Mouse (Mus musculus) Muller cell, postnatal 12 days (primary cell): ENCODE measurements around the gene Creb3l1.

Experiments
- DNase-seq: peaks from one replicate; pipeline ENCODE4 v3.0.0-alpha.2; 2015; ENCODE audit errors: inconsistent ontology term

Creb3l1 gene

GRCm38 (mm10) chr2:91965417-91965816 is 58.9 kb downstream of the Creb3l1 start:
- DNase-seq, result no peak

GRCm38 (mm10) chr2:91964610-91965204 is 59.6 kb downstream of the Creb3l1 start:
- DNase-seq, result no peak

GRCm38 (mm10) chr2:91963443-91963932 is 60.8 kb downstream of the Creb3l1 start:
- peak; percentile 94 for DNase-seq

- no peak for DNase-seq
Measured at GRCm38 (mm10) chr2:91962864-91963401, 61.4 kb downstream of the Creb3l1 start.

GRCm38 (mm10) chr2:91961901-91962761 is 62.2 kb downstream of the Creb3l1 start:
- no peak for DNase-seq

- DNase-seq, result no peak
Measured at GRCm38 (mm10) chr2:91960459-91960858, 63.8 kb downstream of the Creb3l1 start.

GRCm38 (mm10) chr2:91959544-91960410 is 64.5 kb downstream of the Creb3l1 start:
- DNase-seq, result no peak

GRCm38 (mm10) chr2:91958701-91959457 is 65.4 kb downstream of the Creb3l1 start:
- peak; percentile 53 for DNase-seq

- DNase-seq, result no peak
Measured at GRCm38 (mm10) chr2:91958049-91958448, 66.3 kb downstream of the Creb3l1 start.

GRCm38 (mm10) chr2:91957096-91957495 is 67.2 kb downstream of the Creb3l1 start:
- DNase-seq, result peak; percentile 70

- no peak for DNase-seq
Measured at GRCm38 (mm10) chr2:91955875-91956274, 68.4 kb downstream of the Creb3l1 start.

GRCm38 (mm10) chr2:91955121-91955591 is 69.1 kb downstream of the Creb3l1 start:
- no peak for DNase-seq

- peak; percentile 69 for DNase-seq
Measured at GRCm38 (mm10) chr2:91953825-91954224, 70.5 kb downstream of the Creb3l1 start.

GRCm38 (mm10) chr2:91950275-91951085 is 73.8 kb downstream of the Creb3l1 start:
- DNase-seq, result peak; percentile 91

GRCm38 (mm10) chr2:91949411-91950274 is 74.7 kb downstream of the Creb3l1 start:
- peak; percentile 80 for DNase-seq

GRCm38 (mm10) chr2:91948792-91949241 is 75.5 kb downstream of the Creb3l1 start:
- DNase-seq, result no peak

- DNase-seq, result no peak
Measured at GRCm38 (mm10) chr2:91948151-91948509, 76.2 kb downstream of the Creb3l1 start.

GRCm38 (mm10) chr2:91947397-91948150 is 76.7 kb downstream of the Creb3l1 start:
- DNase-seq, result peak; percentile 95
